ENCODE assay signal across 23 mouse cellular contexts in the genomic region with DNA sequence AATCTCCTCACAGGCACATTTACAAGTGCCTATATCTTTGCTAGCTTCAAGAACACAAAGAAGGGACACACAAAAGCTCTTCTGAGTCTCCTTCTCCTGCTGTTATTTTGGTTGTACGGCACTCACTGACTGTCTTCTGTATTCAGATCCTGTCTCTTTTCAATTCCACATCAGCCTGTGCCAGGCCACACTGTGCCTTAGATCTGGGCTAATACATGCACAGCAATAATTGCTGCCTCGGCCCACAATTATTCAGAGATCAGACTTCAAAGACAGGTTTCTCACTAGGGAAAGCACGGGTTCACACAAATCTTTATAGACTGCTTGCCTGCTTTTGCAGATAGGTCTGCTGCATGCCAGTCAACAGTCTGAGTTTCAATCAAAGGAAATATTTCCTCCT.
DNase-seq lines count a peak whose midpoint lies in the region; ATAC-seq and TF ChIP-seq lines count a peak whose summit lies in the region.
"Had no signal": no experiment of that assay in that cellular context is flagged by ENCODE, and none has a peak within 500 bp of the region (broad histone marks: within the 10 kb centered on the region; RNA-seq: fewer than 3 reads in every experiment).

No protein-coding gene starts in this region.

- DNase-seq in layer of hippocampus, postnatal 10 days (ENCODE audit: low spot score in 2 of 2) = peak; percentile 7 to 19
- no peak for DNase-seq in layer of hippocampus, adult 9-10 months (ENCODE audit: low spot score)
- peak; percentile 88 for DNase-seq in brain, embryonic 14.5 days (ENCODE audit: low read depth)
- DNase-seq in forebrain, embryonic 14.5 days (ENCODE audit: low spot score) = peak; percentile 74
- no peak for DNase-seq in spleen, postnatal 14 days (ENCODE audit: low spot score in 2 of 2)
- no peak for DNase-seq in gastrocnemius, postnatal 10 days
- DNase-seq: adrenal gland, postnatal 14 days; cerebellum, adult 2 months; cerebellum, postnatal 36 days; gastrocnemius, postnatal 14 days; heart, adult 18-20 months; heart, postnatal 36 days; kidney, adult 18-20 months; kidney, postnatal 10 days; retina, postnatal 1 day; thymus, postnatal 4 days had no signal

- H3K4me1 ChIP-seq in forebrain, embryonic 14.5 days (ENCODE audit: control insufficient read depth, insufficient read depth, low read length) = peaks cover 9% of the 10 kb centered on the region
- peaks cover 3% of the 10 kb centered on the region; the same call in 1 of the 2 replicates for H3K4me1 ChIP-seq in midbrain, embryonic 15.5 days
- H3K4me1 ChIP-seq: limb, embryonic 13.5 days; lung, embryonic 15.5 days had no signal

- no peaks in the 10 kb centered on the region for H3K9me3 ChIP-seq in forebrain, embryonic 14.5 days (replicated peaks; ENCODE audit: control insufficient read depth, low read length)
- no peaks in the 10 kb centered on the region for H3K9me3 ChIP-seq in midbrain, embryonic 15.5 days
- H3K9me3 ChIP-seq: limb, embryonic 13.5 days; lung, embryonic 15.5 days had no signal

- WGBS in forebrain, embryonic 14.5 days = 5% methylated on average over 3 of the region's 3 CpGs
- 19% methylated on average over 3 of the region's 3 CpGs for WGBS in midbrain, embryonic 15.5 days

- TF ChIP-seq POLR2A in brain, embryonic 14.5 days (IDR thresholded peaks at IDR 0.05; ENCODE audit: borderline replicate concordance, extremely low read depth, insufficient read depth, insufficient read length, poor library complexity, severe bottlenecking) = no peak

- peak; percentile 93 for ATAC-seq in forebrain, embryonic 14.5 days
- ATAC-seq in midbrain, embryonic 15.5 days (replicated peaks) = peak; percentile 91

- H3K27me3 ChIP-seq in forebrain, embryonic 14.5 days (replicated peaks; ENCODE audit: control insufficient read depth, insufficient read depth, low read length) = no peaks in the 10 kb centered on the region
- no peaks in the 10 kb centered on the region for H3K27me3 ChIP-seq in midbrain, embryonic 15.5 days (replicated peaks)
- H3K27me3 ChIP-seq: CH12.LX; limb, embryonic 13.5 days; lung, embryonic 15.5 days had no signal

- no peak overlapping the region for H3K4me2 ChIP-seq in forebrain, embryonic 14.5 days (ENCODE audit: low read length)
- no peak overlapping the region for H3K4me2 ChIP-seq in midbrain, embryonic 15.5 days
- H3K4me2 ChIP-seq: limb, embryonic 13.5 days; lung, embryonic 15.5 days had no signal

- 0 out of 2 replicates have a peak overlapping the region, but pooled peaks have one; percentile 28 for H3K27ac ChIP-seq in forebrain, embryonic 14.5 days (ENCODE audit: low read depth, low read length)
- no peak overlapping the region for H3K27ac ChIP-seq in midbrain, embryonic 15.5 days
- H3K27ac ChIP-seq: left cerebral cortex, adult 2 months; limb, embryonic 13.5 days; liver, embryonic 14.5 days; lung, embryonic 15.5 days; macrophage had no signal

- no peak overlapping the region for H3K9ac ChIP-seq in forebrain, embryonic 14.5 days (ENCODE audit: low read length)
- H3K9ac ChIP-seq in midbrain, embryonic 15.5 days = no peak overlapping the region
- H3K9ac ChIP-seq: limb, embryonic 13.5 days; liver, embryonic 14.5 days; lung, embryonic 15.5 days had no signal

- TF ChIP-seq CTCF in brain, embryonic 14.5 days (IDR thresholded peaks at IDR 0.05; ENCODE audit: borderline replicate concordance, extremely low read depth, insufficient read depth, insufficient read length) = no peak

- no peak overlapping the region for H3K4me3 ChIP-seq in forebrain, embryonic 14.5 days (ENCODE audit: low read depth, low read length)
- no peak overlapping the region for H3K4me3 ChIP-seq in midbrain, embryonic 15.5 days
- H3K4me3 ChIP-seq: left cerebral cortex, adult 2 months; limb, embryonic 13.5 days; lung, embryonic 15.5 days had no signal

- no peaks in the 10 kb centered on the region for H3K36me3 ChIP-seq in forebrain, embryonic 14.5 days (ENCODE audit: control insufficient read depth, insufficient read depth, low read length)
- no peaks in the 10 kb centered on the region for H3K36me3 ChIP-seq in midbrain, embryonic 15.5 days (replicated peaks)
- H3K36me3 ChIP-seq: limb, embryonic 13.5 days; lung, embryonic 15.5 days had no signal

Comparison
In these comparisons a context has a peak if more than half of its experiments do, and no peak if none do; other contexts are left out.
1. DNase-seq: peak in layer of hippocampus, postnatal 10 days (2 of 2), brain, embryonic 14.5 days (single experiment) and forebrain, embryonic 14.5 days (single experiment); none in layer of hippocampus, adult 9-10 months (single experiment), spleen, postnatal 14 days (0 of 2) and gastrocnemius, postnatal 10 days (single experiment).